Mouse (Mus musculus) myocyte (in vitro differentiated cells): ENCODE results near the gene Arid1b.

Source experiments
- CEBPB ChIP-seq: IDR thresholded peaks from 2 replicates; pipeline ENCODE4 v1.6.1; 2011; ENCODE audit warnings: mild to moderate bottlenecking, moderate library complexity; ENCODE audit not compliant: poor library complexity, insufficient read depth, severe bottlenecking
- E2F4 ChIP-seq: IDR thresholded peaks from one replicate; pipeline ENCODE4 v1.6.1; 2011; ENCODE audit warnings: mild to moderate bottlenecking, control low read depth, moderate library complexity; ENCODE audit not compliant: insufficient read depth
- MAX ChIP-seq: IDR thresholded peaks from one replicate; pipeline ENCODE4 v1.6.1; 2011; ENCODE audit warnings: low read depth, mild to moderate bottlenecking, control low read depth
- MYOD1 ChIP-seq, 3 experiments: IDR thresholded peaks; one replicate each; pipeline ENCODE4 v1.6.1; 2011; ENCODE audit warnings: control low read depth in 2 of 3, low read depth in 2 of 3, mild to moderate bottlenecking in 2 of 3, moderate library complexity in 1 of 3; ENCODE audit not compliant: insufficient read length in 2 of 3, control insufficient read depth in 1 of 3
- MYOG ChIP-seq, 3 experiments: IDR thresholded peaks; one replicate each; pipeline ENCODE4 v1.6.1; 2011; ENCODE audit warnings: control low read depth in 2 of 3, low read depth in 2 of 3, mild to moderate bottlenecking in 2 of 3; ENCODE audit not compliant: insufficient read length in 2 of 3, control insufficient read depth in 1 of 3, insufficient read depth in 1 of 3
- POLR2A ChIP-seq: IDR thresholded peaks from one replicate; pipeline ENCODE4 v1.6.1; 2011; ENCODE audit warnings: low read depth, mild to moderate bottlenecking, control low read depth, moderate library complexity; ENCODE audit not compliant: insufficient read length
- POLR2AphosphoS2 ChIP-seq: IDR thresholded peaks from one replicate; pipeline ENCODE4 v1.6.1; 2011; ENCODE audit warnings: low read depth, control low read depth; ENCODE audit not compliant: insufficient read length
- REST ChIP-seq: IDR thresholded peaks from one replicate; pipeline ENCODE4 v1.6.1; 2011; ENCODE audit warnings: mild to moderate bottlenecking, control low read depth, moderate library complexity; ENCODE audit not compliant: insufficient read depth, insufficient read length
- TCF12 ChIP-seq: IDR thresholded peaks from one replicate; pipeline ENCODE4 v1.6.1; 2011; ENCODE audit warnings: mild to moderate bottlenecking, control low read depth; ENCODE audit not compliant: poor library complexity, insufficient read depth, severe bottlenecking
- TCF3 ChIP-seq: IDR thresholded peaks from one replicate; pipeline ENCODE4 v1.6.1; 2011; ENCODE audit warnings: low read depth, control low read depth; ENCODE audit not compliant: insufficient read length
- USF1 ChIP-seq: IDR thresholded peaks from one replicate; pipeline ENCODE4 v1.6.1; 2011; ENCODE audit warnings: low read depth, mild to moderate bottlenecking, control low read depth, moderate library complexity

DNA sequence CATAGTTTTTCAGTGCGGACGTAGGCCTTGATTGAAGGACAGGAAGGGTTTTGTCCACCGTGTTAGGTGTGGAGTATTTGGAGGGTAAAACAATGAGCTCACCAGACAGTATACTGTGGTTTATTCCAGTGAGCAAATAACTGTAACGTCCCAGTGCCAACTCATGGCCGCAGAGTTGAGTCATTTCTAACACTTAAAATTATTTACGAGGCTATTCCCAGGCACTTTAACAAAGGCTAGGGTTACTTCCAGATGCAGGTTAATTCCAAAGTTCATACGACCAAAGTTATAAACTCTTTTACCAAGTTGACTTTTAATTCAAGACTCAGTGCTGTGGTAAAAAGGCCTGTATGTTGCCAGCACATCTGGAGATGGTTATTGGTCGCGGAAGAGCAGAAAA is 240.9 kb downstream of the Arid1b start:
- TF ChIP-seq TCF12 (no peak), POLR2A (no peak), MYOG (IDR thresholded peaks at IDR 0.05; ENCODE audit: control insufficient read depth in 1 of 3, insufficient read depth in 1 of 3, insufficient read length in 2 of 3, low read depth in 2 of 3) (no peak), MYOD1 (IDR thresholded peaks at IDR 0.05; ENCODE audit: control insufficient read depth in 1 of 3, insufficient read length in 2 of 3, low read depth in 2 of 3) (no peak), POLR2AphosphoS2 (no peak), CEBPB (no peak), MAX (no peak), E2F4 (no peak), USF1 (no peak), TCF3 (no peak), REST (no peak)
